Mouse (Mus musculus): ENCODE data around the gene Rab11fip2. TPM values are rescaled to one million over a fixed set of nuclear protein-coding genes. Genes with fewer than 3 reads are reported as not detected.

The Rab11fip2 gene
- total RNA-seq, 1 experiment, result 5.5 TPM

DNA sequence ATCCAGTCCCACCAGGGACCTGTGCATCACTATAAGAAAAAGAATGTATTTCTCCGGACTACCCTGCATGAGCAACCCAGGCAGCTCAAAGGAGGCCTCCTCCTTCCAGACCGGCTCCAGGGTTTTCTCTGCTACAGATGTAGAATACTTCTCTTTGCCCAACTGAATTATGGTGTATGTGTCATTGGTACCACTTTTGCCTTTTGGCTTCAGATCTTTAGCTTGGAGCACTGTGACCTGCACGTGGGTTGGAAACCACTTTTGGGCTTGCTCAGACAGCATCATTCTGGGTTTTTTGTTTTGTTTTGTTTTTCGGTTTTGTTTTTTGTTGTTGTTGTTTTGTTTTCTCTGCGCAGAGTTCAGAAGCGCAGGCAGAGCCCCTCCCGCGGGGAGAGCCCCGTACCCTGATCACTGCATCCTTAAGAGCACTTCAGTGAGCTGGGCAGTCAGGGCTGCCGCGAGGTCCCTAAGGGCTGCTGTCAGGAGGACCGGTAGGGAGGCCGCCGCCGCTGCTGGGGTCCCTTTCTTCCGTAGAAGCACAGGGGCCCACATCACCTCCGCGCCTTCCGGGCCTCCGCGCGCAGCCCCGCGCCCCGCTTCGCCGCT lies 635 bp downstream of the Rab11fip2 start:
- Histone ChIP-seq H3K4me1 (ENCODE audit: control insufficient read depth in 2 of 2, insufficient read depth in 2 of 2, low read length in 2 of 2, poor library complexity in 1 of 2) (peaks cover 0 to 2% of the 10 kb centered on the region in 2 experiments; a peak in 1 of 4 replicates), H3K4me3 (ENCODE audit: insufficient read depth in 1 of 2, low read depth in 1 of 2, low read length in 2 of 2, poor library complexity in 1 of 2, severe bottlenecking in 1 of 2) (peak overlapping the region; percentile 69 to 88), H3K9me3 (ENCODE audit: control insufficient read depth, insufficient read depth, low read depth, low read length) (no peaks in the 10 kb centered on the region), H3K36me3 (ENCODE audit: control insufficient read depth, insufficient read depth, low read length, poor library complexity, severe bottlenecking) (no peaks in the 10 kb centered on the region), H3K27ac (ENCODE audit: insufficient read depth, low read depth, low read length, poor library complexity, severe bottlenecking) (no peak overlapping the region), H3K9ac (ENCODE audit: insufficient read depth, low read depth, low read length, poor library complexity, severe bottlenecking) (peak overlapping the region; percentile 87)
- no peak for TF ChIP-seq HCFC1 (IDR thresholded peaks at IDR 0.05; ENCODE audit: borderline replicate concordance, insufficient read depth, low read length)
- no peak for TF ChIP-seq ZNF384 (IDR thresholded peaks at IDR 0.05; ENCODE audit: low read depth, low read length)
- no peak for TF ChIP-seq CHD2 (IDR thresholded peaks at IDR 0.05; ENCODE audit: low read depth, low read length)
- in situ Hi-C loops (cut with MboI; ENCODE audit: low sequenced_read_pairs in 2 of 2, unreplicated experiment in 2 of 2), result no loop called here
- DNase-seq (ENCODE audit: low read depth, low spot score), result peak; percentile 1

DNA sequence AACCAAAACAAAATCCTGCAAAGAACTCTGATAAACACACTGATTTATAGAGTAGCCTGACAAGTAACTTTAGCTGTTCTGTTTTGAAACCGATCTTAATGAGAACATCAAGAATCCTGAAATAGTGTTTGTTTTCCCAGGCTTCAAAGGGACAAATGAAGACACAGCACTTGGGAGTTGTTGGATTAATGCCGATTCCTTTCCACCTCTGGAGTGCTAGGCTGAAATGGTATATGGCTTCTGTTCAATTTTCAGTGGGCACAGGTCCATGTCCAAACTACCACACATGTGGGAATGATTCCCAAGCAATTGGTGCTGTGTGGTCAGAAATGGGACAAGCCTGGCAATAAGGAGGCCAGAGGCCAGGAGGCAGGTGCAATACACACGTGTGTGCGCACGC lies 3.7 kb downstream of the Rab11fip2 start:
- in situ Hi-C loops (cut with MboI; ENCODE audit: low sequenced_read_pairs in 2 of 2, unreplicated experiment in 2 of 2), result no loop called here
- TF ChIP-seq ZC3H11A (IDR thresholded peaks at IDR 0.05; ENCODE audit: borderline replicate concordance, low read depth, low read length) (no peak), MAFK (IDR thresholded peaks at IDR 0.05; ENCODE audit: insufficient read depth, low read depth, low read length) (no peak), HCFC1 (IDR thresholded peaks at IDR 0.05; ENCODE audit: borderline replicate concordance, insufficient read depth, low read length) (no peak), ZNF384 (IDR thresholded peaks at IDR 0.05; ENCODE audit: low read depth, low read length) (no peak), CHD2 (IDR thresholded peaks at IDR 0.05; ENCODE audit: low read depth, low read length) (no peak)
- Histone ChIP-seq H3K4me1 (ENCODE audit: control insufficient read depth in 2 of 2, insufficient read depth in 2 of 2, low read length in 2 of 2, poor library complexity in 1 of 2) (peaks cover 0 to 2% of the 10 kb centered on the region in 2 experiments; a peak in 1 of 4 replicates), H3K36me3 (ENCODE audit: control insufficient read depth, insufficient read depth, low read length, poor library complexity, severe bottlenecking) (no peaks in the 10 kb centered on the region), H3K9me3 (ENCODE audit: control insufficient read depth, insufficient read depth, low read depth, low read length) (no peaks in the 10 kb centered on the region), H3K27ac (ENCODE audit: insufficient read depth, low read depth, low read length, poor library complexity, severe bottlenecking) (no peak overlapping the region), H3K9ac (ENCODE audit: insufficient read depth, low read depth, low read length, poor library complexity, severe bottlenecking) (no peak overlapping the region), H3K4me3 (ENCODE audit: insufficient read depth in 1 of 2, low read depth in 1 of 2, low read length in 2 of 2, poor library complexity in 1 of 2, severe bottlenecking in 1 of 2) (no peak overlapping the region)
- no peak for DNase-seq (ENCODE audit: low read depth, low spot score)

DNA sequence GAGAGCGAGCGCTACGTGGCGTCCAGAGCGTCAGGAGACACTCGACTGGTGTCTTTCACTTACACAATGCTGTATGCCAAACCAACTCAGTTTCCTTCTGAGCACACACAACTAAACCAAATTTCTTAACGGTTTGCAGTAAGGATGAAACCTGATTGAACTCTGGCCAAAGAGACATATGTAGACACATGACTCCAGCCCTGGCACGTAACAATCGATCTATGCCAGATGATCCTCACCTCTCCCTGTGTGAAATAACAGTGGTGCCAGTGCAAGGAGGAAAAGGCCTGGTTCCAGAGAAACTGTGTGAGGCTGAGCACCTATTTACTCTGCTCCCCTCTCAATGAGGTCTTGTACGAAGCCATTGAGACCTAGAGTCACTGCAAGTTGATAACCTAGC lies 11.4 kb downstream of the Rab11fip2 start:
- H3K4me3 ChIP-seq (ENCODE audit: insufficient read depth in 1 of 2, low read depth in 1 of 2, low read length in 2 of 2, poor library complexity in 1 of 2, severe bottlenecking in 1 of 2), result no peak overlapping the region
- no peak for DNase-seq (ENCODE audit: low read depth, low spot score)
- H3K9ac ChIP-seq (ENCODE audit: insufficient read depth, low read depth, low read length, poor library complexity, severe bottlenecking), result no peak overlapping the region
- H3K9me3 ChIP-seq (ENCODE audit: control insufficient read depth, insufficient read depth, low read depth, low read length), result no peaks in the 10 kb centered on the region
- H3K36me3 ChIP-seq (ENCODE audit: control insufficient read depth, insufficient read depth, low read length, poor library complexity, severe bottlenecking), result no peaks in the 10 kb centered on the region
- no peaks in the 10 kb centered on the region for H3K4me1 ChIP-seq (ENCODE audit: control insufficient read depth in 2 of 2, insufficient read depth in 2 of 2, low read length in 2 of 2, poor library complexity in 1 of 2)
- TF ChIP-seq MAFK (IDR thresholded peaks at IDR 0.05; ENCODE audit: insufficient read depth, low read depth, low read length), result no peak
- TF ChIP-seq ZNF384 (IDR thresholded peaks at IDR 0.05; ENCODE audit: low read depth, low read length), result no peak
- TF ChIP-seq HCFC1 (IDR thresholded peaks at IDR 0.05; ENCODE audit: borderline replicate concordance, insufficient read depth, low read length), result no peak
- no peak for TF ChIP-seq ZC3H11A (IDR thresholded peaks at IDR 0.05; ENCODE audit: borderline replicate concordance, low read depth, low read length)
- TF ChIP-seq CHD2 (IDR thresholded peaks at IDR 0.05; ENCODE audit: low read depth, low read length), result no peak
- H3K27ac ChIP-seq (ENCODE audit: insufficient read depth, low read depth, low read length, poor library complexity, severe bottlenecking), result no peak overlapping the region
- in situ Hi-C loops (cut with MboI; ENCODE audit: low sequenced_read_pairs in 2 of 2, unreplicated experiment in 2 of 2), result no loop called here

DNA sequence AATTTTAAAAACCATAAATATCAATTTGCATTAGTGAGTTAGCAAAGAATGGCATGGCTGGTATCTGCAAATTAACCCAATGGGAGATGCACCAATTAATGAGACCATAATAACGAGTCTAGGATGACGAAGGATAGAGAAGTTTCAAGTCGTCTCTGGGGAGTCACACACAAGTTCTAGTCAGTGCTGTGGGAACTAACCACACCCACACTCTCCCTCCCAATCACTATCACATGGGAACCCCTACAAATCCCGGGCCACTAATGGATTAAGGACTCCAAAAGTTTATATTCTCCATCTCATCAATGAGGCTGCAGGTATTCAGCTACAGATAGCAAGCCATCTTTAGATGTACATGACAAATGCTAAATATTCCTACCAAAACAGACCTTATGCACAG lies 14.8 kb downstream of the Rab11fip2 start:
- in situ Hi-C loops (cut with MboI; ENCODE audit: low sequenced_read_pairs in 2 of 2, unreplicated experiment in 2 of 2), result no loop called here
- DNase-seq (ENCODE audit: low read depth, low spot score), result no peak
- H3K9ac ChIP-seq (ENCODE audit: insufficient read depth, low read depth, low read length, poor library complexity, severe bottlenecking), result no peak overlapping the region
- no peaks in the 10 kb centered on the region for H3K9me3 ChIP-seq (ENCODE audit: control insufficient read depth, insufficient read depth, low read depth, low read length)
- no peak overlapping the region for H3K4me3 ChIP-seq (ENCODE audit: insufficient read depth in 1 of 2, low read depth in 1 of 2, low read length in 2 of 2, poor library complexity in 1 of 2, severe bottlenecking in 1 of 2)
- H3K4me1 ChIP-seq (ENCODE audit: control insufficient read depth in 2 of 2, insufficient read depth in 2 of 2, low read length in 2 of 2, poor library complexity in 1 of 2), result no peaks in the 10 kb centered on the region
- no peaks in the 10 kb centered on the region for H3K36me3 ChIP-seq (ENCODE audit: control insufficient read depth, insufficient read depth, low read length, poor library complexity, severe bottlenecking)
- TF ChIP-seq ZNF384 (IDR thresholded peaks at IDR 0.05; ENCODE audit: low read depth, low read length) (no peak), HCFC1 (IDR thresholded peaks at IDR 0.05; ENCODE audit: borderline replicate concordance, insufficient read depth, low read length) (no peak), MAFK (IDR thresholded peaks at IDR 0.05; ENCODE audit: insufficient read depth, low read depth, low read length) (no peak), ZC3H11A (IDR thresholded peaks at IDR 0.05; ENCODE audit: borderline replicate concordance, low read depth, low read length) (no peak), CHD2 (IDR thresholded peaks at IDR 0.05; ENCODE audit: low read depth, low read length) (no peak)
- H3K27ac ChIP-seq (ENCODE audit: insufficient read depth, low read depth, low read length, poor library complexity, severe bottlenecking), result no peak overlapping the region

GRCm38 (mm10) chr19:59926125-59926524 lies 17.3 kb downstream of the Rab11fip2 start:
- Histone ChIP-seq H3K9ac (ENCODE audit: insufficient read depth, low read depth, low read length, poor library complexity, severe bottlenecking) (no peak overlapping the region), H3K27ac (ENCODE audit: insufficient read depth, low read depth, low read length, poor library complexity, severe bottlenecking) (no peak overlapping the region), H3K9me3 (ENCODE audit: control insufficient read depth, insufficient read depth, low read depth, low read length) (no peaks in the 10 kb centered on the region), H3K4me3 (ENCODE audit: insufficient read depth in 1 of 2, low read depth in 1 of 2, low read length in 2 of 2, poor library complexity in 1 of 2, severe bottlenecking in 1 of 2) (no peak overlapping the region), H3K36me3 (ENCODE audit: control insufficient read depth, insufficient read depth, low read length, poor library complexity, severe bottlenecking) (no peaks in the 10 kb centered on the region), H3K4me1 (ENCODE audit: control insufficient read depth in 2 of 2, insufficient read depth in 2 of 2, low read length in 2 of 2, poor library complexity in 1 of 2) (no peaks in the 10 kb centered on the region)
- DNase-seq (ENCODE audit: low read depth, low spot score), result no peak
- no peak for TF ChIP-seq ZC3H11A (IDR thresholded peaks at IDR 0.05; ENCODE audit: borderline replicate concordance, low read depth, low read length)
- TF ChIP-seq CHD2 (IDR thresholded peaks at IDR 0.05; ENCODE audit: low read depth, low read length), result no peak
- TF ChIP-seq ZNF384 (IDR thresholded peaks at IDR 0.05; ENCODE audit: low read depth, low read length), result no peak
- no peak for TF ChIP-seq HCFC1 (IDR thresholded peaks at IDR 0.05; ENCODE audit: borderline replicate concordance, insufficient read depth, low read length)
- no peak for TF ChIP-seq MAFK (IDR thresholded peaks at IDR 0.05; ENCODE audit: insufficient read depth, low read depth, low read length)
- in situ Hi-C loops (cut with MboI; ENCODE audit: low sequenced_read_pairs in 2 of 2, unreplicated experiment in 2 of 2), result no loop called here

Data from ES-E14 (cell line).